Mouse (Mus musculus): ENCODE data around the gene Scube1. TPM values are rescaled to one million over a fixed set of nuclear protein-coding genes. Genes with fewer than 3 reads are reported as not detected.

Scube1 gene
- total and polyA plus RNA-seq, 3 experiments = 0.05 TPM; not detected in 2

GRCm38 (mm10) chr15:83678606-83679005 is 46.2 kb downstream of the Scube1 start:
- ATAC-seq (ENCODE audit: extremely low read depth, insufficient number of reproducible peaks, low FRiP score, poor library complexity, severe bottlenecking) (no peak), DNase-seq (ENCODE audit: low spot score) (no peak)
- TF ChIP-seq GATA2 (IDR thresholded peaks at IDR 0.05; ENCODE audit: borderline replicate concordance, low read depth, low read length) (no peak), POLR2AphosphoS5 (IDR thresholded peaks at IDR 0.05; ENCODE audit: insufficient replicate concordance, low read depth, low read length) (no peak), CTCF (IDR thresholded peaks at IDR 0.05; ENCODE audit: low read depth, low read length) (no peak), GATA1 (IDR thresholded peaks at IDR 0.05; ENCODE audit: borderline replicate concordance, low read length) (no peak), TAL1 (conservative IDR thresholded peaks at IDR 0.05; ENCODE audit: low read depth, low read length) (no peak)
- Histone ChIP-seq H3K4me3 (ENCODE audit: low read depth, low read length) (no peak overlapping the region), H3K4me1 (ENCODE audit: insufficient read depth, low read depth, low read length) (no peaks in the 10 kb centered on the region), H3K27me3 (ENCODE audit: insufficient read depth, low read length) (no peaks in the 10 kb centered on the region), H3K9me3 (replicated peaks) (peaks cover 84% of the 10 kb centered on the region), H3K36me3 (replicated peaks) (no peaks in the 10 kb centered on the region)

GRCm38 (mm10) chr15:83678089-83678488 is 46.7 kb downstream of the Scube1 start:
- TF ChIP-seq TAL1 (conservative IDR thresholded peaks at IDR 0.05; ENCODE audit: low read depth, low read length) = no peak
- no peak for TF ChIP-seq CTCF (IDR thresholded peaks at IDR 0.05; ENCODE audit: low read depth, low read length)
- no peak for TF ChIP-seq POLR2AphosphoS5 (IDR thresholded peaks at IDR 0.05; ENCODE audit: insufficient replicate concordance, low read depth, low read length)
- no peak for TF ChIP-seq GATA2 (IDR thresholded peaks at IDR 0.05; ENCODE audit: borderline replicate concordance, low read depth, low read length)
- no peak for TF ChIP-seq GATA1 (IDR thresholded peaks at IDR 0.05; ENCODE audit: borderline replicate concordance, low read length)
- H3K4me3 ChIP-seq (ENCODE audit: low read depth, low read length) = no peak overlapping the region
- ATAC-seq (ENCODE audit: extremely low read depth, insufficient number of reproducible peaks, low FRiP score, poor library complexity, severe bottlenecking) = no peak
- H3K27me3 ChIP-seq (ENCODE audit: insufficient read depth, low read length) = no peaks in the 10 kb centered on the region
- no peaks in the 10 kb centered on the region for H3K36me3 ChIP-seq (replicated peaks)
- no peak for DNase-seq (ENCODE audit: low spot score)
- peaks cover 84% of the 10 kb centered on the region for H3K9me3 ChIP-seq (replicated peaks)
- no peaks in the 10 kb centered on the region for H3K4me1 ChIP-seq (ENCODE audit: insufficient read depth, low read depth, low read length)

- no peaks in the 10 kb centered on the region for H3K27me3 ChIP-seq (ENCODE audit: insufficient read depth, low read length)
- H3K4me3 ChIP-seq (ENCODE audit: low read depth, low read length) = no peak overlapping the region
- H3K36me3 ChIP-seq (replicated peaks) = no peaks in the 10 kb centered on the region
- DNase-seq (ENCODE audit: low spot score) (no peak), ATAC-seq (ENCODE audit: extremely low read depth, insufficient number of reproducible peaks, low FRiP score, poor library complexity, severe bottlenecking) (no peak)
- no peaks in the 10 kb centered on the region for H3K4me1 ChIP-seq (ENCODE audit: insufficient read depth, low read depth, low read length)
- TF ChIP-seq POLR2AphosphoS5 (IDR thresholded peaks at IDR 0.05; ENCODE audit: insufficient replicate concordance, low read depth, low read length) (no peak), GATA1 (IDR thresholded peaks at IDR 0.05; ENCODE audit: borderline replicate concordance, low read length) (no peak), GATA2 (IDR thresholded peaks at IDR 0.05; ENCODE audit: borderline replicate concordance, low read depth, low read length) (no peak), CTCF (IDR thresholded peaks at IDR 0.05; ENCODE audit: low read depth, low read length) (no peak), TAL1 (conservative IDR thresholded peaks at IDR 0.05; ENCODE audit: low read depth, low read length) (no peak)
- H3K9me3 ChIP-seq (replicated peaks) = peaks cover 84% of the 10 kb centered on the region
Measured at GRCm38 (mm10) chr15:83677098-83677497, 47.7 kb downstream of the Scube1 start.

DNA sequence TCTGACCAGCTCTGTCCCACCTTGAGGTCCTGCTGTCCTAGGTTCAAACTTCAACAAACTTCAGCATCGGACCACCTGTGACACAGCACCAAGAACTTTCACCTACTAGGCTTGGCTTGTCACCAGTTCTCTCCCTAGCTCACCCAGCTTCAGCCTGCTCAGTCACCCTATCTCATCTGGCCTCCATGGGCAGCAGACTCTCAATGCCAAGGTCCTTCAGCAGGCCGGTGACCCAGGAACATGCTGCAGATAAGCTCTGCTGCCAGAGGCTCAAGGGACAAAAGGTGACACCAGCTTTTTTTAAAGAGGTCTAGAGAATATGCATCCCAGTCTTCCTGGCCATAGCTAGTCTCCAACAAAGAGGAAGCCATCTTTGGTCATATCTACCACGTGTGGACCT is 48.5 kb downstream of the Scube1 start:
- no peak for ATAC-seq (ENCODE audit: extremely low read depth, insufficient number of reproducible peaks, low FRiP score, poor library complexity, severe bottlenecking)
- Histone ChIP-seq H3K27me3 (ENCODE audit: insufficient read depth, low read length) (no peaks in the 10 kb centered on the region), H3K9me3 (replicated peaks) (peaks cover 84% of the 10 kb centered on the region), H3K4me1 (ENCODE audit: insufficient read depth, low read depth, low read length) (no peaks in the 10 kb centered on the region), H3K4me3 (ENCODE audit: low read depth, low read length) (no peak overlapping the region), H3K36me3 (replicated peaks) (no peaks in the 10 kb centered on the region)
- TF ChIP-seq CTCF (IDR thresholded peaks at IDR 0.05; ENCODE audit: low read depth, low read length) (no peak), TAL1 (conservative IDR thresholded peaks at IDR 0.05; ENCODE audit: low read depth, low read length) (no peak), GATA2 (IDR thresholded peaks at IDR 0.05; ENCODE audit: borderline replicate concordance, low read depth, low read length) (no peak), POLR2AphosphoS5 (IDR thresholded peaks at IDR 0.05; ENCODE audit: insufficient replicate concordance, low read depth, low read length) (no peak), GATA1 (IDR thresholded peaks at IDR 0.05; ENCODE audit: borderline replicate concordance, low read length) (no peak)
- no peak for DNase-seq (ENCODE audit: low spot score)

- Histone ChIP-seq H3K4me3 (ENCODE audit: low read depth, low read length) (no peak overlapping the region), H3K4me1 (ENCODE audit: insufficient read depth, low read depth, low read length) (no peaks in the 10 kb centered on the region), H3K9me3 (replicated peaks) (peaks cover 71% of the 10 kb centered on the region), H3K36me3 (replicated peaks) (no peaks in the 10 kb centered on the region), H3K27me3 (ENCODE audit: insufficient read depth, low read length) (no peaks in the 10 kb centered on the region)
- no peak for ATAC-seq (ENCODE audit: extremely low read depth, insufficient number of reproducible peaks, low FRiP score, poor library complexity, severe bottlenecking)
- no peak for TF ChIP-seq GATA2 (IDR thresholded peaks at IDR 0.05; ENCODE audit: borderline replicate concordance, low read depth, low read length)
- no peak for TF ChIP-seq TAL1 (conservative IDR thresholded peaks at IDR 0.05; ENCODE audit: low read depth, low read length)
- no peak for TF ChIP-seq POLR2AphosphoS5 (IDR thresholded peaks at IDR 0.05; ENCODE audit: insufficient replicate concordance, low read depth, low read length)
- TF ChIP-seq GATA1 (IDR thresholded peaks at IDR 0.05; ENCODE audit: borderline replicate concordance, low read length) = no peak
- DNase-seq (ENCODE audit: low spot score) = no peak
Measured at GRCm38 (mm10) chr15:83673621-83674020, 51.2 kb downstream of the Scube1 start.

DNA sequence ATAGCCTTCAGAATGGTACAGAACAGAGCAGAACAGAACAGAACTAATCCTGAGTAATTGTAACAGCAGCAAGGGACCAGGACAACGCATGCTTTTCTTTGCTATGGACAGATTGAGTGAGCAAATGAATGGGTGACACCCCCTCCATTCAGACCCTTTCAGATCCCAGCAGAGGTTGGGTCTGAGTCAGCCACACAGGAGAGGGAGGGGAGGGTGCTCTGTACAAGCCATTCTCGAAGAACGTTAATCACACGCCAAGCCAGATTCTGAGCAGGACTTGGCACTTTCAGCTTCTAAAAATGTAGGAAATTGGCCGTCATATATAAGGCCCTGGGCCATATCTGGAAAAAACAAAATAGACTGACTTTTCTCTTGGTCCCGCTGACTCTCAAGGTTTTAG is 57.3 kb downstream of the Scube1 start:
- Histone ChIP-seq H3K36me3 (replicated peaks) (no peaks in the 10 kb centered on the region), H3K4me1 (ENCODE audit: insufficient read depth, low read depth, low read length) (no peaks in the 10 kb centered on the region), H3K4me3 (ENCODE audit: low read depth, low read length) (no peak overlapping the region), H3K27me3 (ENCODE audit: insufficient read depth, low read length) (no peaks in the 10 kb centered on the region), H3K9me3 (replicated peaks) (peaks cover 50% of the 10 kb centered on the region)
- DNase-seq (ENCODE audit: low spot score) (no peak), ATAC-seq (ENCODE audit: extremely low read depth, insufficient number of reproducible peaks, low FRiP score, poor library complexity, severe bottlenecking) (no peak)
- TF ChIP-seq POLR2AphosphoS5 (IDR thresholded peaks at IDR 0.05; ENCODE audit: insufficient replicate concordance, low read depth, low read length) (no peak), GATA2 (IDR thresholded peaks at IDR 0.05; ENCODE audit: borderline replicate concordance, low read depth, low read length) (no peak), GATA1 (IDR thresholded peaks at IDR 0.05; ENCODE audit: borderline replicate concordance, low read length) (no peak), TAL1 (conservative IDR thresholded peaks at IDR 0.05; ENCODE audit: low read depth, low read length) (no peak), CTCF (IDR thresholded peaks at IDR 0.05; ENCODE audit: low read depth, low read length) (no peak)
